Mouse (Mus musculus) MEL (cell line): Measurements from ENCODE around the gene Ube2i. TPM values are rescaled to one million over a fixed set of nuclear protein-coding genes. Genes with fewer than 3 reads are reported as not detected.
"Not testable (repeated sequence)": the region's sequence is repeated elsewhere in the genome, so short reads cannot be mapped to it uniquely, and the experiment has no call there.

Experiments
- DNase-seq: peaks from one replicate; pipeline ENCODE4 v3.0.0; 2011; ENCODE audit warnings: low read depth, low spot score
- H3K27ac ChIP-seq: 2 replicates; pipeline ENCODE4 v1.5.1; 2012; ENCODE audit warnings: low read depth, mild to moderate bottlenecking, control low read depth, low read length, moderate library complexity; ENCODE audit not compliant: control insufficient read depth
- H3K27me3 ChIP-seq, 2 experiments: fragments of 150-350 bp in 1 of 2; sonication (generic) in 1 of 2; 2 replicates each; pipeline ENCODE4 v1.6.1; 2012; ENCODE audit warnings: low read length in 2 of 2, mild to moderate bottlenecking in 2 of 2, improper control_type of control experiment in 1 of 2, moderate library complexity in 1 of 2; ENCODE audit not compliant: insufficient read depth in 2 of 2, control insufficient read depth in 1 of 2
- H3K36me3 ChIP-seq, 2 experiments: 2 replicates each; pipeline ENCODE4 v1.6.1; 2012 to 2014; ENCODE audit warnings: low read length in 2 of 2, improper control_type of control experiment in 1 of 2, inconsistent platforms in 1 of 2, mild to moderate bottlenecking in 1 of 2; ENCODE audit not compliant: insufficient read depth in 2 of 2, control insufficient read depth in 1 of 2
- H3K4me1 ChIP-seq, 2 experiments: fragments of 150-350 bp in 1 of 2; sonication (generic) in 1 of 2; 2 replicates each; pipeline ENCODE4 v1.6.1; 2012; ENCODE audit warnings: low read length in 2 of 2, improper control_type of control experiment in 1 of 2, mild to moderate bottlenecking in 1 of 2; ENCODE audit not compliant: insufficient read depth in 2 of 2, control insufficient read depth in 1 of 2
- H3K4me3 ChIP-seq, 2 experiments: fragments of 150-350 bp in 1 of 2; sonication (generic) in 1 of 2; 2 replicates each; pipeline ENCODE4 v1.5.1; 2012; ENCODE audit warnings: low read depth in 2 of 2, low read length in 2 of 2, mild to moderate bottlenecking in 2 of 2, moderate library complexity in 2 of 2, control low read depth in 1 of 2, improper control_type of control experiment in 1 of 2; ENCODE audit not compliant: control insufficient read depth in 1 of 2, insufficient read depth in 1 of 2
- H3K79me2 ChIP-seq: 2 replicates; pipeline ENCODE4 v1.6.1; 2012; ENCODE audit warnings: mild to moderate bottlenecking, low read length, moderate library complexity; ENCODE audit not compliant: control insufficient read depth, poor library complexity, insufficient read depth
- H3K9ac ChIP-seq: 2 replicates; pipeline ENCODE4 v1.6.1; 2012; ENCODE audit warnings: low read depth, mild to moderate bottlenecking, control low read depth, low read length, moderate library complexity; ENCODE audit not compliant: control insufficient read depth, poor library complexity, severe bottlenecking
- H3K9me3 ChIP-seq: fragments of 150-350 bp; sonication (generic); replicated peaks from 2 replicates; pipeline ENCODE4 v1.6.1; 2012; ENCODE audit warnings: mild to moderate bottlenecking, low read length, improper control_type of control experiment, moderate library complexity; ENCODE audit not compliant: insufficient read depth
- BHLHE40 ChIP-seq: IDR thresholded peaks from 2 replicates; pipeline ENCODE4 v1.6.1; 2012; ENCODE audit warnings: low read depth, mild to moderate bottlenecking, inconsistent platforms, low read length, improper control_type of control experiment, borderline replicate concordance
- CHD2 ChIP-seq: IDR thresholded peaks from 2 replicates; pipeline ENCODE4 v1.6.1; 2011; ENCODE audit warnings: low read length, improper control_type of control experiment
- E2F4 ChIP-seq: IDR thresholded peaks from 2 replicates; pipeline ENCODE4 v1.6.1; 2011; ENCODE audit warnings: low read depth, low read length, improper control_type of control experiment, borderline replicate concordance
- GABPA ChIP-seq: IDR thresholded peaks from 2 replicates; pipeline ENCODE4 v1.6.1; 2012; ENCODE audit warnings: low read depth, mild to moderate bottlenecking, inconsistent platforms, low read length, improper control_type of control experiment, moderate library complexity
- GATA1 ChIP-seq: IDR thresholded peaks from 2 replicates; pipeline ENCODE4 v1.6.1; 2011; ENCODE audit warnings: low read depth, low read length, improper control_type of control experiment
- MAFK ChIP-seq: IDR thresholded peaks from 2 replicates; pipeline ENCODE4 v1.6.1; 2011; ENCODE audit warnings: low read depth, mild to moderate bottlenecking, low read length, improper control_type of control experiment, borderline replicate concordance
- MAZ ChIP-seq: IDR thresholded peaks from 2 replicates; pipeline ENCODE4 v1.6.1; 2012; ENCODE audit warnings: low read depth, mild to moderate bottlenecking, inconsistent platforms, low read length, improper control_type of control experiment
- MEF2A ChIP-seq: IDR thresholded peaks from 2 replicates; pipeline ENCODE4 v1.6.1; 2014; ENCODE audit warnings: low read depth, mild to moderate bottlenecking, inconsistent platforms, low read length, improper control_type of control experiment; ENCODE audit not compliant: poor library complexity, insufficient replicate concordance, severe bottlenecking; ENCODE audit errors: extremely low read depth
- MYB ChIP-seq: IDR thresholded peaks from 2 replicates; pipeline ENCODE4 v1.6.1; 2011; ENCODE audit warnings: mild to moderate bottlenecking, low read depth, low read length, improper control_type of control experiment
- MYC ChIP-seq: IDR thresholded peaks from 2 replicates; pipeline ENCODE4 v1.6.1; 2011; ENCODE audit warnings: low read depth, mild to moderate bottlenecking, low read length, improper control_type of control experiment, moderate library complexity
- POLR2AphosphoS5 ChIP-seq: IDR thresholded peaks from 2 replicates; pipeline ENCODE4 v1.6.1; 2012; ENCODE audit warnings: low read depth, borderline replicate concordance, mild to moderate bottlenecking, inconsistent platforms, low read length, moderate library complexity, mixed read lengths
- RAD21 ChIP-seq: IDR thresholded peaks from 2 replicates; pipeline ENCODE4 v1.6.1; 2011; ENCODE audit warnings: mild to moderate bottlenecking, low read depth, low read length, improper control_type of control experiment
- RCOR1 ChIP-seq: IDR thresholded peaks from 2 replicates; pipeline ENCODE4 v1.6.1; 2012; ENCODE audit warnings: low read depth, mild to moderate bottlenecking, inconsistent platforms, low read length, improper control_type of control experiment
- SIN3A ChIP-seq: IDR thresholded peaks from 2 replicates; pipeline ENCODE4 v1.6.1; 2012; ENCODE audit warnings: low read length, improper control_type of control experiment, inconsistent platforms
- UBTF ChIP-seq: IDR thresholded peaks from 2 replicates; pipeline ENCODE4 v1.6.1; 2012; ENCODE audit warnings: low read depth, mild to moderate bottlenecking, inconsistent platforms, low read length, improper control_type of control experiment, moderate library complexity, borderline replicate concordance; ENCODE audit not compliant: insufficient read depth
- USF1 ChIP-seq: IDR thresholded peaks from 2 replicates; pipeline ENCODE4 v1.6.1; 2014; ENCODE audit warnings: low read depth, mild to moderate bottlenecking, inconsistent platforms, low read length, improper control_type of control experiment, moderate library complexity
- USF2 ChIP-seq, 2 experiments: IDR thresholded peaks; 2 replicates each; pipeline ENCODE4 v1.6.1; 2011 to 2012; ENCODE audit warnings: improper control_type of control experiment in 2 of 2, low read length in 2 of 2, borderline replicate concordance in 1 of 2, inconsistent platforms in 1 of 2, low read depth in 1 of 2, mild to moderate bottlenecking in 1 of 2; ENCODE audit not compliant: insufficient read depth in 1 of 2
- ZC3H11A ChIP-seq: IDR thresholded peaks from 2 replicates; pipeline ENCODE4 v1.6.1; 2012; ENCODE audit warnings: low read depth, mild to moderate bottlenecking, inconsistent platforms, low read length, improper control_type of control experiment
- ZMIZ1 ChIP-seq: IDR thresholded peaks from 2 replicates; pipeline ENCODE4 v1.6.1; 2012; ENCODE audit warnings: low read depth, mild to moderate bottlenecking, inconsistent platforms, low read length, improper control_type of control experiment, moderate library complexity
- ZNF384 ChIP-seq: IDR thresholded peaks from 2 replicates; pipeline ENCODE4 v1.6.1; 2012; ENCODE audit warnings: low read depth, mild to moderate bottlenecking, inconsistent platforms, low read length, improper control_type of control experiment
- polyA plus RNA-seq, 2 experiments: library from polyadenylated mRNA; stranded (reverse) in 1 of 2; unstranded in 1 of 2; fragments of >175 nt in 1 of 2; fragments of >200 nt in 1 of 2; gene quantifications; 2 replicates each; pipeline versions ENCODE4 v1.2.1 to v1.2.4; 2012; ENCODE audit warnings: low replicate concordance in 2 of 2, low read depth in 1 of 2; ENCODE audit not compliant: insufficient read length in 2 of 2, insufficient read depth in 1 of 2, missing spikeins in 1 of 2
- total RNA-seq: library from RNA; depleted of rRNA; stranded (reverse); fragments of 300-350 nt; gene quantifications from 2 replicates; pipeline ENCODE4 v1.2.3, GENCODE M21; 2012

The Ube2i gene
- total and polyA plus RNA-seq, 3 experiments, result 464 to 564 TPM; not detected in 1

DNA sequence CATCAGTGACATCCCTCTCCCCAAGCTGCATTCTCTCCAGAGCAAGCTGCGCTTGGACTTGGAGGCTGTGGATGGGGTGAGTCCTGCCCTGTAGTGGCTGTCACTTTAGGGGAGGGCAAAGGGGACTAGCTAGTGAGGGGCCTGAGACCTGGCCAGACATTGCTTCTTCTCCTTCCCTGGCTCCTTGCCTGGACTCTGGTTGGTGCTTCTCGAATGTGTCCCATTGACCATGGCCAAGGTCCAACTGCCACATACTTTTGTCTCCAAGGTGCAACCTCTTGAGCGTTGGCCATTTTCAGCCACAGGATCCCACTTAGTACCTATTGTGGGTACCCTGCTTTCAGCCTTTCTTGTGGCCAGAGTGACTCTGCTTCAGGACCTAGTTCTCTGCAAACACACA, 43.7 kb downstream of the Ube2i start:
- Histone ChIP-seq H3K27me3 (no peaks in the 10 kb centered on the region), H3K27ac (no peak overlapping the region)
- TF ChIP-seq BHLHE40, result no peak
- no peak for TF ChIP-seq UBTF
- TF ChIP-seq MEF2A, result no peak
- TF ChIP-seq, all 39 proteins: peak for 0
- no peaks in the 10 kb centered on the region for H3K9me3 ChIP-seq
- H3K9ac ChIP-seq, result no peak overlapping the region
- H3K36me3 ChIP-seq, result peaks cover 5 to 7% of the 10 kb centered on the region in 2 experiments
- DNase-seq, result no peak
- H3K4me3 ChIP-seq, result no peak overlapping the region
- H3K4me1 ChIP-seq, result peaks cover 0 to 8% of the 10 kb centered on the region in 2 experiments; a peak in 2 of 4 replicates
- peaks cover 12% of the 10 kb centered on the region for H3K79me2 ChIP-seq

DNA sequence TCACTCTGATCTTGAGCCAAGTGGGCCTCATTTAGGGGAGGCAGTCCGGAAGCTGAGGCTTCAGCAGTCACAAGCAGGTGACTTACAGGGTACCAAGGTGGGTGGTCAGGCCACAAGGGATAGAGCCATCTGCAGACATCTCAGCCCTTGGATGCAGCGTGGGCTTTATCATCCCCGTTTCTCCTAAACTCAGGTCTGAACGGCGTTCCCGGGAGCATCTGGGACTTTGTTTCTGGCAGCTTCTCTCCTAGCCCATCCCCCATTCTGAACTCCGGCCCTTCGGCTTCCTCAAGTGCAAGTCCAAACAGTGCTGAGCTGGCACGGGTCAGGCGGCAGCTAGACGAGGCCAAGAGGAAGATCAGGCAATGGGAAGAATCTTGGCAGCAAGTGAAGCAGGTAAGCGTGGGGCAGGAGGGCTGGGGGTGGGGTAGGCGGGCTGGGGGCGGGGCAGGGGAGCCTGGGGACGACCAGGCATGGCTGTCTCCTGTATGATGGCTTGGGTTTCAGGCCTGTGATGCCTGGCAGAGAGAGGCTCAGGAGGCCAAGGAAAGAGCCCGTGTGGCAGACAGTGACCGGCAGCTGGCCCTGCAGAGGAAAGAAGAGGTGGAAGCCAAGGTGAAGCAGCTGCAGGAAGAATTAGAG, 44.3 kb downstream of the Ube2i start:
- not testable (repeated sequence) for H3K9ac ChIP-seq, H3K27me3 ChIP-seq, DNase-seq, H3K27ac ChIP-seq, H3K4me3 ChIP-seq, H3K9me3 ChIP-seq
- peaks cover 15% of the 10 kb centered on the region for H3K79me2 ChIP-seq
- peaks cover 2 to 14% of the 10 kb centered on the region in 2 experiments; a peak in 3 of 4 replicates for H3K4me1 ChIP-seq
- peaks cover 5 to 12% of the 10 kb centered on the region in 2 experiments for H3K36me3 ChIP-seq

DNA sequence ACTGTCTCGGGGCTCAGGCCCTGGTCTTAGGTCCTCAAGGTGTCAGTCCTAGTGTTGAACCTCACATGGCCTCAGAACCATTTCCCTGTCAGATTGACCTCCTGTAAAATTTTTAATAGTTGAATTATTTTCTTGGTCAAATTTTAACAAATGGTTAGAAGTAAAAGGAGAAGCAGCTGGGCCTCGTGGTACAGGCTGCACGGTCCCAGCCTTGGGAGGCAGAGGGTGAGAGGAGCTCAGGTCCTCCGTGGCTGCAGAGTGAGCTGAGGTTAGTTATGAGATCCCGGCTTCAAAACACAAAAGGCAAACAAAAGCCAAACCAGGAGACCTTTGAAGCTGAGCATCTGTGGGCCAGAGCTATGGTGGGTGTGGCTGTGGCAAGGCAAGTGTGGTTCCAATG, 46.4 kb downstream of the Ube2i start:
- no peak for TF ChIP-seq E2F4
- no peak for TF ChIP-seq ZMIZ1
- no peak for TF ChIP-seq UBTF
- TF ChIP-seq MYB, result no peak
- no peak for TF ChIP-seq USF2 (IDR thresholded peaks at IDR 0.05; ENCODE audit: borderline replicate concordance in 1 of 2, insufficient read depth in 1 of 2, low read depth in 1 of 2, low read length in 2 of 2)
- TF ChIP-seq GABPA, result no peak
- TF ChIP-seq CHD2, result no peak
- no peak for TF ChIP-seq POLR2AphosphoS5
- TF ChIP-seq ZC3H11A, result no peak
- TF ChIP-seq GATA1, result no peak
- TF ChIP-seq RCOR1, result no peak
- TF ChIP-seq MAZ, result no peak
- no peak for TF ChIP-seq RAD21
- TF ChIP-seq SIN3A, result no peak
- no peak for TF ChIP-seq ZNF384
- no peak for TF ChIP-seq MAFK
- no peak for TF ChIP-seq MYC
- no peak for TF ChIP-seq USF1
- no peak overlapping the region for H3K4me3 ChIP-seq
- no peaks in the 10 kb centered on the region for H3K27me3 ChIP-seq
- H3K9me3 ChIP-seq, result no peaks in the 10 kb centered on the region
- no peak overlapping the region for H3K9ac ChIP-seq
- H3K27ac ChIP-seq, result no peak overlapping the region
- DNase-seq, result no peak
- H3K4me1 ChIP-seq, result peaks cover 7 to 35% of the 10 kb centered on the region in 2 experiments
- H3K36me3 ChIP-seq, result peaks cover 5 to 27% of the 10 kb centered on the region in 2 experiments
- peaks cover 30% of the 10 kb centered on the region for H3K79me2 ChIP-seq
